Mouse (Mus musculus) large intestine, adult 2 months (tissue): Measurements from ENCODE around the gene Rnf126. TPM values are rescaled to one million over a fixed set of nuclear protein-coding genes. Genes with fewer than 3 reads are reported as not detected.

Source experiments
- DNase-seq: peaks from one replicate; pipeline ENCODE4 v3.0.0-alpha.2; 2012; ENCODE audit warnings: low read depth, low spot score
- WGBS: fragments of 180-500 bp; shearing (Covaris S2); methylation state at CpG from one replicate; pipeline ENCODE4 v1.1.7; 2018; 5-methylcytosine and 5-hydroxymethylcytosine counted together
- polyA plus RNA-seq: library from polyadenylated mRNA; depleted of rRNA; stranded (reverse); fragments of >200 nt; gene quantifications from 2 replicates; pipeline ENCODE4 v1.2.3, GENCODE M21; 2012; rRNA removed

The Rnf126 gene
- 119 and 129 TPM in 2 replicates for polyA plus RNA-seq

- DNase-seq, result peak; percentile 99
- under 1% methylated on average over 100 of the region's 101 CpGs for WGBS
These were observed at the start of gene Rnf126 for GRCm38 (mm10) chr10:79766508-79767325. Gene Rnf126, minus strand, starts transcription at chr10:79766952.

GRCm38 (mm10) chr10:79815671-79816494 lies 49.1 kb upstream of the Rnf126 start:
- 61% methylated on average over 12 of the region's 12 CpGs for WGBS
- DNase-seq, result no peak

DNA sequence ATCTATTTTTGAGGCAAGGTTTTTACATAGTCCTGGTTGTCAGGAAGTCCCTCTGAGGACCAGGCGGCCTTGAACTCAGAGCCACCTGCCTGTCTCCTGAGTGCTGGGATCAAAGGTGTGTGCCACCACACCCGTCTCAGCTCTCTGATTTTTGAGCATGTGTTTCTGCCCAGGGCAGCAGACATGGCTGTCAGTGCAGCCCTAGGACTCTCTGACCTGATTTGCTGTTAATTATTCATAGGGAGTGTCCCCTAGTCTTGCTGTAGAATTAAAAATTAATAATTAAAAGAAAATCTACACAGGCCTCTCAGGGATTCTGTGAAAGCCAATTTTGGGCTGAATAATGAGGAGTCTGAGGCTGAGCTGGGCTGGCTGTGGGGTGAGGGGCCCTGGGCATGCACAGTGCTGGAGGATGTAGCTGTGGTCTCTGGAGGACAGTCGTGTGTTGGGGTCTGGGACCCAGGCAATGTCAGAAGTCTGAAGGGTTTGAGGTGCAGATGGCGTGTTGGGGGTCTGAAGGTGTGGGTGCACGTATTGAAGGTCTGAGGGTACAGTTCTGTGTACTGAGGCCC lies 47.6 kb upstream of the Rnf126 start:
- 71% methylated on average over 5 of the region's 5 CpGs for WGBS
- no peak for DNase-seq

- 27% methylated on average over 15 of the region's 15 CpGs for WGBS
- no peak for DNase-seq
These were observed 45.2 kb upstream of the Rnf126 start for GRCm38 (mm10) chr10:79811736-79812637.

DNA sequence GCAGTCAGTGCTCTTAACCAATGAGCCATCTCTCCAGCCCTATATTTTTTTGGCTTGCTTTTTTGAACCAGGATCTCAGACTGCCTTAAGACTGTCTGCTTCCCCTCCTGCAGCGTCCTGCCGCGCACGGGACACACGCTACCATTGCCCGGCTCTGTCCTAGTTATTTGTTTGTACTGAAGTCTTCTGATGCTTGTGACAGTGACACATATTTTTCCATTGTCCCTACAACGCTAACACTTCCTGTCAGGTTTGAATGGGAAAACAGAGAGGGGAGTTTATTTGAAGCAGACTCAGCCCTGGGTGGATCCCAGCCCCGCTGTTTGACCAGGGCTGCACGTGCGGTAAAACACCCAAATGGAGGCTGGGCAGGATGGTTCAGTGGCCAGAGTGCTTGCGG lies 42.0 kb upstream of the Rnf126 start:
- 79% methylated on average over 11 of the region's 11 CpGs for WGBS
- DNase-seq, result no peak

- no peak for DNase-seq
- 74% methylated on average over 11 of the region's 11 CpGs for WGBS
These were observed 41.1 kb upstream of the Rnf126 start for GRCm38 (mm10) chr10:79807826-79808225.

DNA sequence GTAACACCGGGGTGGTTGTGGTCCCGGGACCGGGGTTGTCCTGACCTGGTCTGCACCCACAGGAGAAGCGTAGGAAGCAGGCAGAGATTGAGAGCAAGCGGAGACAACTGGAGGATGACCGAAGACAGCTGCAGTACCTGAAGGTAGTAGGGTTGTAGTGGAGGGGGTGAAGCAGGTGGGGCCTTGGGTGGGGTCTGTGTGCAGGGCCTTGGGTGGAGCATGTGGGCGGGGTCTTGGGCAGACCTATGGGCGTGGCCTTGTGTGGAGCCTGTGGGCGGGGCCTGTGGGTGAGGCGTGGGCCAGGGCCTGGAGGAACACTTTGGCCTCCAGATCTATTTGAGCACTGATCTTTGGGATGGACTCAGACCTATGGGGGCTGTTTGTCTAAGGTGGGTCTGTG lies 40.2 kb upstream of the Rnf126 start:
- DNase-seq, result no peak

GRCm38 (mm10) chr10:79806331-79806730 lies 39.6 kb upstream of the Rnf126 start:
- WGBS, result 87% methylated on average over 9 of the region's 9 CpGs
- no peak for DNase-seq

More for the DNA sequence above, 40.2 kb upstream of the Rnf126 start:
- 56% methylated on average over 10 of the region's 10 CpGs for WGBS

- 55% methylated on average over 11 of the region's 11 CpGs for WGBS
- DNase-seq, result no peak
These were observed 38.9 kb upstream of the Rnf126 start for GRCm38 (mm10) chr10:79805636-79806035.

- no peak for DNase-seq
- 51% methylated on average over 29 of the region's 29 CpGs for WGBS
These were observed 37.1 kb upstream of the Rnf126 start for GRCm38 (mm10) chr10:79803716-79804323.

DNA sequence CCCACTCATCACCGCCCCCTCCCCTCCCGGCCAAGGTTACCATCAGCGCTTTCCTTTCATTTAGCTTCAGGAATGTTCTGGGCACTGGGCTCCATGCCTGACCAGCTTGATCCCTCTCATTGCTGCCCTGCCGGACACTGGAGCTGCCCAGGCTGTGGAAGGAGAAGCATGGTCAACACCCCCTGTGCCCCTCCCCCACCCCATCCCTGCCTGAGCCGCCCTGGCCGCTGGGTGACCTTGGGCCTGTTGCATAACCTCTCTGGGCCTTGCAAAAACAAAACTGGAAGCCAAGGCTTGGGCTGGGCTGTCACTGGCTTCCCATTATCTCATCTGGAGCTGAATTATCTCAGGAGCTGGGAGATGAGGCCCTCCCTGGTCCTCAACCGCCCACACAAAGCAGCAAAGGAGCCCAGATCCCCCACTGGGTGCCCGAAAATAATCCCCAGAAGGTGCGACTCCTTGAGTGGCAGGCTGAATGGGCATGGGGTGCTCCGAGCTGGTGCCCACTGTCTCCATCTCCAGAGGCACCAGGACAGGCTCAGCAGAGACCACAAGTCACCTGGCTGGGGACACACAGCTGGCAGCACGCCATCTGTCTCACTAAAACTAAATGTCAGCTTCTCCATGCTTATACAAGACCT lies 35.7 kb upstream of the Rnf126 start:
- DNase-seq, result no peak
- 52% methylated on average over 11 of the region's 11 CpGs for WGBS

DNA sequence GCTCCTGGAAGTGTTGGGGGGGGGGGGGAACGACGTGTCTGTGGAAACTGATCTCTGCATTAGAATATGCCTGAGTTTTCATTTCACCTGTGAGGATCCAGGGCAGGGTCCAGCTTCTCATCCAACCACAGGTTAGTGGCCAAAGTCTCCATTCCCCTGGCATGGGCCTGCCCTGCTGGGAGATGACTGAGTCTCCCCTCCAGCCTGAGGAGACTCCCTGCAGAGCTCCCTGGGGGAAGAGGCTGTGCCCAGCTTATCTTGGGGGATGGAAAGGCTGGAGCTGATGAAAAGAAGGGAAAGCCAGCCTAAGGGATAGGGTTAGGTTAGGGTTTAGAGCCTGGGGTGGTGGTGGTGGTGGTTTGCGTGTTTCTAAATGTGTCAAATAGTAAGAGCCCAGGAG lies 35.1 kb upstream of the Rnf126 start:
- no peak for DNase-seq
- 54% methylated on average over 3 of the region's 3 CpGs for WGBS

DNA sequence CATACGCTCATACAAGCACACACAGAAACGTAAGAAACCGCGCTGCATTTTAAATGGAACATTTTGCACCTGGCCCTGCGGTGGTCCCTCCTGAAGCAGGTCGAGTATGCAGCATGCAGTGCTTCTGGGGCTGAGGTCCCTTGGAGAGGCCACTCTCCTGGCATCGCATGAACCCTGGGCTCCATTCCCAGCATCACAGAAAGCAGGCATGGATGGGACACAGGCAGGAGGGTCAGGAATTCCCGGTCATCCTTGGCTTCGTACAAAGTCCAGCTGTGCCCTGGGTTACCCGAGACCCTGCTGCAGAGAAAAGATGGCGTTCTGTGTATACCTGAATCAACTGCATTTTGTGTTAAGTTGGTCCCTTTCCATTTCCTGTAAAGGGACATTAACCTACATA lies 33.8 kb upstream of the Rnf126 start:
- no peak for DNase-seq
- 77% methylated on average over 11 of the region's 11 CpGs for WGBS

GRCm38 (mm10) chr10:79798289-79798928 lies 31.7 kb upstream of the Rnf126 start:
- DNase-seq, result no peak
- 80% methylated on average over 12 of the region's 12 CpGs for WGBS

- WGBS, result 24% methylated on average over 15 of the region's 15 CpGs
- DNase-seq, result no peak
These were observed 30.6 kb upstream of the Rnf126 start for GRCm38 (mm10) chr10:79797326-79797725.

- DNase-seq, result no peak
- 92% methylated on average over 3 of the region's 3 CpGs for WGBS
These were observed 29.2 kb upstream of the Rnf126 start for GRCm38 (mm10) chr10:79795905-79796304.

DNA sequence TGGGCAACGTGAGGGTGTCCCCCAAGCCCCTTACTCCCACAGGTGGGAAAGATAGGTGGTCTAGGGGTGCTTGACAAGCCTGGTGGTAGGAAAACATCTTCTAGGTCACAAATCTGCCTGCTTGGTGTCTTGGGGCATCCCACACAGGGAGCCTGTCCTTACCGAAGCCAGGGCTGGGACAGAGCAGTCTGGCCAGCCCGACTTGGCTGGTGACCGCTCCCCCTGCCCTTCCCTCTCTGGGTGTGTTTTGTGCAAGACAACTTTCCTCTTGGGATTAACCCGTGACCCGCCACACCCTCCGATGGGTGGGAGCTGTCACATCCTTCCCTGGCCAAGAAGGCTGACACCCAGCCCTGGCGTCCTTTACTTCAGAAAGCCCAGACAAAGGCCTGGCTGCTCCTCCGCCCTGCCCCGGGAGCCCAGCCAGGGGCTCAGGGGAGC lies 27.8 kb upstream of the Rnf126 start:
- 9% methylated on average over 10 of the region's 10 CpGs for WGBS
- no peak for DNase-seq
